Mouse (Mus musculus): Measurements from ENCODE around the gene Nip7. TPM values are rescaled to one million over a fixed set of nuclear protein-coding genes. Genes with fewer than 3 reads are reported as not detected.
"Not testable (repeated sequence)": the region's sequence is repeated elsewhere in the genome, so short reads cannot be mapped to it uniquely, and the experiment has no call there.

Nip7 gene
- total RNA-seq, 2 experiments from 2014 or later: 34.6 to 67.6 TPM

GRCm38 (mm10) chr8:107062613-107063012 is 5.9 kb downstream of the Nip7 start:
- ATAC-seq (replicated peaks; ENCODE audit: low FRiP score, low TSS enrichment, poor library complexity, severe bottlenecking): no peak

DNA sequence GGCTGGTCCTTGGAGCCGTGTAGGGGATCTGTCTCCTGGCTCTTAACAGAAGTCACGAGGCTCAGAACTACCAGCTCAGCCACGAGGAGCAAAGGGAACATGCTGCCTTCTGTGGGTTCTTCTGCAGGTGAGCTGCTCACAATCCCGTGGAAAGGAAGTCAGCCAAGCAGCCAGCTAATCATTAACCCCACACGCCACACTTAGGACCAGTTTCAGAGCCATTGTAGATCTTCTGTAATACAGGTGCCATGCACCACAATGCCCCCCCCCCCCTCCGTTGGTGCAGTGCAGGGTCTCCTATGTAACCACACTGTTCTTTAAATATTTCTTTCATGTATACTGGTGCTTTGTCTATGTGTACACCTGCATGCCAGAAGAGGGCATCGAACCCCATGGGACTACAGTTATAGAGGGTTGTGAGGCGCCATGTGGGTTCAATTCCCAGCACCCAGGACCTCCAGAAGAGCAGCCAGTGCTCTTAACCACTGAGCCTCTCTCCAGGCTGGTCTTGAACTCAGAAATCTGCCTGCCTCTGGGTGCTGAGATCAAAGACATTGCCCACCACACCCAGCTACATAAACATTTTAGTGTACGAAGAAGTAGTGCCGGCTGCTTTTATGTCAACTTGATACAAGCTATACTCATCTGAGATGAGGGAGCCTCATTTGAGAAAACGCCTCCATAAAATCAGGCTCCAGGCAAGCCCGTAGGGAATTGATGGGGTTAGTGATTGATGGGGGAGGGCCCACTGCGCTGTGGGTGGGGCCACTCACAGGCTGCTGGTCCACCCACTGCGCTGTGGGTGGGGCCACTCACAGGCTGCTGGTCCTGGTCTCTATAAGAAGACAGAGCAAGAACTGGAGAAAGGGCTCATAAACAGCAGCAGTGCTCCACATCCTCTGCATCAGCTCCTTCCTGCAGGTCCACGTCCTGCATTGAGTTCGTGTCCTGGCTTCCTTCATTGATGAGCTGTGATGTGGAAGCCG is 9.1 kb downstream of the Nip7 start, which contains the start of gene Tmed6:
Gene Tmed6 (minus strand): TSS at position 134 of the 986 bp plus-strand sequence.
- ATAC-seq (replicated peaks; ENCODE audit: low FRiP score, low TSS enrichment, poor library complexity, severe bottlenecking): peak; percentile 95

DNA sequence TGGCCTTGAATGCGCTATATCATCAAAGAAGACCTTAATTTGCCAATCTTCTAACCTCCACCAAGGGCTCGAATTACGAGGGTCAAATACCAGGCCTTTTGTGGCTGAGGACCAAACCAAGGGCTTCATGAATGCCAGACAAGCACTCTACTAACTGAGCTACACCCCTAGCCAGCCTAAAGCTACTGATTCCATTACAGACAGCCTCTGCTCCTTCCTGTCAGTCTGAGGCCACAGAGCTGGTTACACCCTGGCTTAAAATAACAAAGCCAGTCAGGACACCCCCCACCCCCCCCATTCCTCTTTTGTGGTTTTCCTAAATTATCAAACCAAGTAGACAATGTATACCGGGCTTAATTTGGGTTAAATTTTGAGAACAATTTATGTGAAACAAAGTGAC is 17.0 kb downstream of the Nip7 start:
- no peak for ATAC-seq (replicated peaks; ENCODE audit: low FRiP score, low TSS enrichment, poor library complexity, severe bottlenecking)

- ATAC-seq (replicated peaks; ENCODE audit: low FRiP score, low TSS enrichment, poor library complexity, severe bottlenecking): no peak
These were observed 17.5 kb downstream of the Nip7 start for GRCm38 (mm10) chr8:107074128-107074527.

- 0 out of 2 replicates have a peak, but pooled peaks have one; percentile 7 for ATAC-seq (replicated peaks; ENCODE audit: low FRiP score, low TSS enrichment, poor library complexity, severe bottlenecking)
These were observed 19.7 kb downstream of the Nip7 start for GRCm38 (mm10) chr8:107076239-107076888.

- ATAC-seq (replicated peaks; ENCODE audit: low FRiP score, low TSS enrichment, poor library complexity, severe bottlenecking): peak; percentile 51; the same call in 1 of the 2 replicates
These were observed 28.7 kb downstream of the Nip7 start for GRCm38 (mm10) chr8:107085358-107085757.

DNA sequence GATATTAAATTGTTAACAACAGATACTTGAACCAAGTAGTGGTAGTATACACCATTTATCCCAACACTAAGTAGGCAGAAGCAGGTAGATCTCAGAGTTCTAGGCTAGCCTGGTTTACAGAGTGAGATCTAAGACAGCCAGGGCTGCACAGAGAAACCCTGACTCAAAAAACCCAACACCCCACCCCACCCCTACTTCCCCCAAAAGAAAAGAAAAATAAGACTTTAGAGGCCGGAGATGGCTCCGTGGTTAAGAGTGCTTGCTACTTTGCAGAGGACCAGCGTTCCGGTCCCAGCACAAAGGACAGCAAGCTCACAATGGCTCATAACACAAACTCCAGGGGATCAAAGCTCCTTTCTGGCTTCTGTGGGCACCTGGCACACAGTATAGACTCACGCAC is 29.3 kb downstream of the Nip7 start:
- no peak for ATAC-seq (replicated peaks; ENCODE audit: low FRiP score, low TSS enrichment, poor library complexity, severe bottlenecking)

DNA sequence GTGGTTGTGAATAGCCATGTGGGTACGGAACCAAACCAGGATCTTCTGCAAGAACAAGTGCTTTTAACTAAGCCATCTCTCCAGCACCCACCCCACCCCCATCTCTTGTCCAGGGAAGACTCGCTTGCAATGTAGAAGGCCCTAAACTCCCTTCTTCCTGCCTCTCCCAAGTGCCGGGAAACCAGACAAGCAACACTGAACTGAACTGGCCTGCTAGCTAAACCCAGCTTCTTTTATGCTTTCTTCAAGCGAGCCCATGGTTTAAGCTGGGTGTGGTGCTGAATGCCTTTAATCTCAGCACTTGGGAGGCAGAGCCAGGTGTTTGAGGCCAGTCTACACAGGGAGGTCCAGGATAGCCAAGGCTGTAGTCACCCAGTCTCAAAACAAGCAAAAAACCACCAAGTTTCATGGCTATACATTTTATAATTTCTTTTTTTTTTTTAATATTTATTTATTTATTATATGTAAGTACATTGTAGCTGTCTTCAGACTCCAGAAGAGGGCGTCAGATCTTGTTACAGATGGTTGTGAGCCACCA is 31.9 kb downstream of the Nip7 start:
- ATAC-seq (replicated peaks; ENCODE audit: low FRiP score, low TSS enrichment, poor library complexity, severe bottlenecking): no peak

- no peak for ATAC-seq (replicated peaks; ENCODE audit: low FRiP score, low TSS enrichment, poor library complexity, severe bottlenecking)
These were observed 33.9 kb downstream of the Nip7 start for GRCm38 (mm10) chr8:107090531-107090930.

DNA sequence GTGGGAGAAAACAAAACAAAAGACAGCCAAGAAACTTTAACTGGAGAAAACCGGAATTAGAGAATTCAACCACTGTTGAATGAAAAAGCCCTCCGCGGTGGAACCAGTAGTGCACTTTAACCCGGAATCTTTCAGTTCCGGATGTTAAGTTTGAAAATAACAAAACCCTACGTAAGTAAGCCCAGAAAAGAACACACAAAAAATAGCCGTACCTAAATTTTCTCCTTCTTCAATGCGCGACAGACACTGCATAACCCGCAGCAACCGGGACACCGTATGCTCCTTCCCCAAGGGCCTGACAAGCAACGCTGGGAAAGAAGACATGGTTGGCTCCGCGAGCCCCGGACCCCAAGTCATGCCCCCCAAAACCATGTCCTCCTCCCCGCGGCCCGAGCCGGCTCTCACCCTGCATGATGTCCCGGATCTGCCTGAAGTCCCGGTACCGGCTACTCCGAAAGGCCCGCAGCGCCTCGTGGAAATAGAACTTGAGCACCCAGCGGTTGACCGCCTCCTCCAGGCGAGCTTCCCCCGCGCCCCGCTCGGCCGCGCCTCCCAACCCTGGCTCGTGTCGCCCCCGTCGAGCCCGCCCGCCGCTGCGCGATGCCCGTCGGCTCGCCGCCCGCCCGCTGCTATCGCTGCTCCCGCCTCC is 39.2 kb downstream of the Nip7 start:
- ATAC-seq (replicated peaks; ENCODE audit: low FRiP score, low TSS enrichment, poor library complexity, severe bottlenecking): peak; percentile 30

DNA sequence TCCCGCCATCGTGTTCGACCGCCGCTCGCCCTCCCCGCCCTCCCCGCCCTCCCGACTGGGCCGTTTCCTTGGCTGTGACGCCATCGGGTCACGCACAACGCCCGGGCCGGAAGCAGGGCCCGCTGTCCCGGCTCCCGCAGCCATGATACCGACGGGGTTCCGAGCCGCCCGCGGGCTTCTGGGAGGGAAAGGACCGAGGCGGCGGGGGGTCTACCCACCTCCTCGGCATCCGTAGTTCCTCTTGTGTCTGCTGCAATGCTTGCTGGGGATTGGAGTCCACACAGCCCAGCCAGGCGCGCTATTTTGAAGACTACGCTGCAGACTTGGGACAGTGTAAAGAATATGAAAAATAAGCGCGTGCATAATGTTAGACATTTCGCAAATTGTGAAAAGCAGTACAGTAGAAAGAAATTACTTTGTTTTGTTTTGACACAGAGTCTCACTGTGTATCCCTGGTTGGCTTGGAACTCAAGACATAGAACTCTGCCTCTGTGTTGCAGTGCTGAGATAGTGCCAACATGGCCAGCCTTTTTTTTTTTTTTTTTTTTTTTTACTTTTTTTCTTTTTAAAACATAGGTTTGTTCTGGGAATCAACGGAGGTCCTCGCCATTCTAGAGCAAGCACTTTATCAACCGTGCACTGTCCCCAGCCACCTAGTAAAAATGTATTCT is 39.8 kb downstream of the Nip7 start, which contains the start of gene Terf2:
Gene Terf2 (minus strand): TSS at position 182 of the 671 bp plus-strand sequence.
- ATAC-seq (replicated peaks; ENCODE audit: low FRiP score, low TSS enrichment, poor library complexity, severe bottlenecking): peak; percentile 90

DNA sequence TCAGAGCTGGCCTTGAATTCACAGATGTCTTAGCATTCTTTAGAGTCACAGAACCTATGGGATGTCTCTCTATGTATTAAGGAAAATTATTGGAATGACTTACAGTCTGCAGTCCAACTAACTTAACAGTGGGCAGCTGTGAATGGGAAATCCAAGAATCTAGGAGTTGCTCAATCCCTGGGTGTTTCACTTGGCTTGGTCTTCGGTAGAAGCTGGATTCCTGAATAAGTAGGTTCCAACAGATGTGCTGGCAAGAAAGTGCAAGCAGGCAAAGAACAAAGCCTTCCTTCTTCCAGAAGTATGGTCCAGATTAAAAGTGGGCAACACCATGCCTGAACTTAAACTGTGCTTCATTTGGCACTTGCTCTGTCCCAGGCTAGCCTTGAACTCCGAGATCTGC is 44.0 kb downstream of the Nip7 start:
- no peak for ATAC-seq (replicated peaks; ENCODE audit: low FRiP score, low TSS enrichment, poor library complexity, severe bottlenecking)

GRCm38 (mm10) chr8:107104547-107104946 is 47.9 kb downstream of the Nip7 start:
- ATAC-seq (replicated peaks; ENCODE audit: low FRiP score, low TSS enrichment, poor library complexity, severe bottlenecking): peak; percentile 87

DNA sequence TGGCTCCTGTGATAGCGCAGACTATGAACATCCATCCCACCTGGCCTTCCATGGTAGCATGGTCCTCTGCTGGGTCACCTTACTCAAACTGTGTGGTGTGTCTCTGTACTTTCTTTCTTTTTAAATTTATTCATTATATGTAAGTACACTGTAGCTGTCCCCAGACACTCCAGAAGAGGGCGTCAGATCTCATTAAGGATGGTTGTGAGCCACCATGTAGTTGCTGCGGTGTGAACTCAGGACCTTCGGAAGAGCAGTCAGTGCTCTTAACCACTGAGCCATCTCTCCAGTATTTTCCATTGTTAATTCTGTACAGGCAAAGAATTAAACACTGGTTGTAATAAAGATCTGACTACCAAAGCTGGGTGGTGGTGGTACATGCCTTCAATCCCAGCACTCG is 51.4 kb downstream of the Nip7 start:
- not testable (repeated sequence) for ATAC-seq (replicated peaks; ENCODE audit: low FRiP score, low TSS enrichment, poor library complexity, severe bottlenecking)

- ATAC-seq (replicated peaks; ENCODE audit: low FRiP score, low TSS enrichment, poor library complexity, severe bottlenecking): no peak
These were observed 52.5 kb downstream of the Nip7 start for GRCm38 (mm10) chr8:107108978-107109720.

DNA sequence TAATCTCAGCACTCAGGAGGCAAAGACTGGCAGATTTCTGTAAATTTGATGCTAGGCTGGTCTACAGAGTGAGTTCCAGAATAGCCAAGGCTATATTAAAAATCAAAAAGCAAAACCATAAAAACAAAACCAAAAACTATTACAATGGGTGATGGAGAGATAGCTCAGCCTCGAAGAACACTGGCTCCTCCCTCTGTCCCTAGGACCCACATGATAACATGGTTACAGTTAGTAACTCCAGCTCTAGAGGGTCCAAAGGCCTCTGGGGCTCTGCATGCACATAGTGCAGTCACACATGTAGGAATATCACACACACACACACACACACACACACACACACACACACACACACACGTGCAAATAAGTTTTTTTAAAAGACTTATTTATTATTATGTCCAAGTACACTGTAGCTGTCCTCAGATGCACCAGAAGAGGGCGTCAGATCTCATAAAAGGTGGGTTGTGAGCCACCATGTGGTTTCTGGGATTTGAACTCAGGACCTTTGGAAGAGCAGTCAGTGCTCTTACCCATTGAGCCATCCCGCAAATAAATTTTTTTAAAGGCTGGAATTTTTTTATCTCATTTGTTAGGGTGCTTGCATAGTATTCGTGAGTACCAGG is 53.2 kb downstream of the Nip7 start:
- ATAC-seq (replicated peaks; ENCODE audit: low FRiP score, low TSS enrichment, poor library complexity, severe bottlenecking): 0 out of 2 replicates have a peak, but pooled peaks have one; percentile 13

All from megakaryocyte-erythroid progenitor cell, adult 5-6 weeks (primary cell).